Mouse (Mus musculus) colon, adult 2 months (tissue): ENCODE measurements around the gene Arhgef39. TPM values are rescaled to one million over a fixed set of nuclear protein-coding genes. Genes with fewer than 3 reads are reported as not detected.

Source experiments
- polyA plus RNA-seq: library from polyadenylated mRNA; depleted of rRNA; stranded (reverse); fragments of >200 nt; gene quantifications from 2 replicates; pipeline ENCODE4 v1.2.3, GENCODE M21; 2012; rRNA removed

The Arhgef39 gene
- 49.5 and 64.1 TPM in 2 replicates for polyA plus RNA-seq

DNA sequence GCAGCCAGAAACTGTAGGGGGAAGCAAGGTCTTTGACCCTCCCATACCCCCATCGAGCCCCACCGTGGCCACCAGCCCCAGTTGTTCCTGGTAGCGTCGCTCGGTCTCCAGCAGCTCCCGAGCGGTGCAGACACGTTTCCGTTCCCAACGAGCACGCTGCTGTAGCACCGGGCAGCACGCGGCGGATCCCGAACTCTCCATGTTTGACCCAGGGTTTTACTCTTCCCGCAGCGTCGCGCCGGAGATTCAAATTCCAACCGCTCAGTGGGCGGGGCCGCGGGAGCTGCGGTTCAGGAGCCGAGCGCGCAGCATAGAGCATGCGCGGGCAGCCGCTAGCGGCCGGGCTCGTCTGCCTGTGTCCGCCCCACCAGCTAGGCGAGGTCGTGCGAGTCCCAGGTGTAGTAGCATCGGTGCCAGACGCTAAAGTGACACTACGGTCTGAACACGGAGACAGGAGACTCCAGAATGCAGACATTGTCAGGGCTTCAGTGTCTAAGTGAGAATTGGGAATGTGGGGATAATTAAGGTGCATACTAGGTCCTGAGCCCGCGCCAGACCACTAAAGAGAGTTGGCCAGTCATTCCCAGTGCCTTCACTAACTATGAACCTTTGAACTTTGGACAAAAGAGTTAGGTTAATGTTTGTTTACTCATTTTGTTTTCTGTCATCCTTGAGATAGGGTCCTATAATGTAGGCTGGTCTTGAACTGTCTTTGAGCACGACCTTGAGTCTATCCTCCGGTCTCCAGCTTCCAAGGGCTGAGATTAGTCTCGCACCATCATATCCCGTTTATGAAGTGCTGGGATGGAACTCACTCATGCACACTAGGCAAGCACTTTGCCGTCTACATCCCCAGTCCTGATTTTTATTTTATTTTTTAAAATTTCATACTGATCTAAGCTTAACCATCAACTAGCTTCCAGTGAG is at the start of gene Arhgef39:
Gene Arhgef39 (minus strand): TSS at position 289 of the 927 bp plus-strand sequence.

DNA sequence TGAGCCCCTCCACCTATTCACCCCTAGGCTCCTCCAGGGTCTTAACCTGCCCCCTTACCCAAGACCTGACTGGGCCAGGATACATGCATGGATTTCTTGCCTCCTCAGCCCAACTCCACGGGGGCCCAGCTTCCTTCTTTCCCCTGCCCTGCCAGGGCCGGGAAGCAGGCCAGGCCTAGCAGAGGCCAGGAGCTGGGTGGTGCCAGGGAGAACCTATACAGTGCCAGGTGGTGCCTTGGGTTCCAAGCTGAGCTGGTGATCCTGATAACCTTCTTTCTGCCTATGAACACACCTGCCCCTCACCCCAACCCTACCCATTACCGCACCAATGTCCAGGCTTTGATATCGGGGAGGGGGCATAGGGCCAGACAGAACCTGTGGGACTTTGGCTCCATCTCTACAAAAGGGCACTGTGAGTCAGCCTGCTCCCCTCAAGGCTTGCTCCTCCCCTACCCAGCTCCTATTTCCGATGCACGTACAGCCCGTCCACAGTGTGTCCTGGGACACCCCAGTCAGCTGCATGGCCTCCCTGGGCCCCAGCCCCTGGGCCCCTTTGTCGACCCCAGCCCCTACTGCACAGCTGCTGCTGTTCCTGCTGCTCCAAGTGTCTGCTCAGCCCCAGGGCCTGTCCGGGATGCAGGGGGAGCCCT is 7.2 kb upstream of the Arhgef39 start, which contains the start of gene Car9:
Gene Car9 (plus strand): TSS at position 431 of the 650 bp plus-strand sequence.

DNA sequence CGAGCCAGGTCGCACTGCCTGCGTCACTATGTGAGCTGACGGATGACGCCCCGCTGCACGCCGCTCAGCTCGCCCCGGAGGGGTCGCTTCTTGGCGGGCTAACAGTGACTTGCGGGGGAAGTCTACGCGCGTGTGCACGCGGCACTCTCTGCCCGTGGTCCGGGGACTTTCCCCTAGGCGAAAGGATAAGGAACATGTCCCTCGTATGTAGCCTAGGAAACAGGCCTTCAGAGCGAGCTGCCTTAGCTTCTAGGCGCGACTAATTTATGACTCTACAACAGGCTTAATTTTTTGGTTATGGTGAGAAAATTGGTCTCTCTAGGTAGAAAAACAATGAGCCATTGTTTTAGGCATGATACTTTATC is 6.7 kb downstream of the Arhgef39 start, which contains the start of gene Ccdc107:
Gene Ccdc107 (plus strand): TSS at position 80 of the 365 bp plus-strand sequence.

DNA sequence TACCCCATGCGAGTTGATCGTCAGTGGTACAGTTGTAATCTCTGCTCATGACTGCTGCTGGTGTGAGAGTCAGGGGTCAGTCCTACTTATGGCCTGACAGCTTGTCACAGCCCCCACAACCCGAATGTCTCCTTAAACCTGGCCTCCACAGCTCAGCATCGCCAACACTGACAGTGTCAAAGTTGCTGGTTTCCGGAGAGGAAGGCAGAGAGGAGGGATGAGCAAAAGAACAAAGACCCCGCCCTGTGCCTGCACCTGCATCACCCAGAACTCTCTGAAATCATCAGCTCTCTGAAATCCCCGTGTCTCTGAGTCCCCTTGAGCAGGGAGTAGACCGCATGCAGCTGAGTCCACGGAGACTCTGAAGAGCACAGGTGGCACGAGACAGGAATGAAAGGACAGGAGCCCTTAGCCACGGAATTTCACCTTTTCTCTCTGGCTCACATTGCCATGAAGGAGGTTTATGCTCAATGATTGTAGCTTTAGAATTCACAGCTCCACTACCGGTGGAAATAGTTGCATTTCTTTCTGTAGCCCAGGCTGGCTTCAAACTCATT is 15.9 kb downstream of the Arhgef39 start, which contains the start of gene Sit1:
Gene Sit1 (minus strand): TSS at position 200 of the 557 bp plus-strand sequence.

DNA sequence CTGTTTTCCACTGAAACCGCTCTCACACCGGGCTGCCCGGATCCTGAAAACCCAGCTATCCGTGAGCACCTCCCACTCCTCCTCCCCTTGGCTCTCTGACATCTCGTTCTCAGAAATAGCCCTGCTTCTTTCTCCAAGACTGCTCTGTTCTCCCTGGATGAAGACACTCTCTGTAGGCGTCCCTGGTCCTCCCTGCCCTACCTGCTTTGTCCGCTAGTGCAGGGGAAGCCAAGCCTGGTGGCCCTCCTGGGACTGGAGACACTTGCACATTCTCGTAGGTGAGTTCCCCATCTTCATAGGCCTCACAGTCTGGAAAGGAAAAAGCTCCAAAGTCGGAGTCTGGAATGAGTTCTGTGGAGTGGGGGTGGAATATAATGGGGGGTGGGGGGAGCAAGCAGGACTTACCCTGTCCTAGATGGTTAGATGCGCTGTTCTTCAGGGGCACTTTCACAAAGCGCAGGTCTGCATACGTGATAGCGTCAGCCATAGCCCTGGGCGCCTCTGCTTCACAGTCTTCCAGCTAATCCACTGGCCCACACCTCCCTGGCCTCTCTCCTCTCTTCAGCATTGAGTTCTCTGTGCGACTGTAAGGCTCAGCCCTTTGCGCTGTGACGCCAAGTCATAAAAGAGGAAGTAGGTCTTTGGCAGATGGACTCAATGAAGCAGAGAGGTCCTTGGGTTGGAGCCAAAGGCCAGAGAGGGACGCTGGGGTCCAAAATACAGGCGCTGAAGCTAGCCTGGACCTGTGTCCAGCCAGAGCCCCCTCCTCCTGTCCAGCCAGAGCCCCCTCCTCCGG is 45.3 kb downstream of the Arhgef39 start, which contains the start of gene Cd72:
Gene Cd72 (minus strand): TSS at position 588 of the 796 bp plus-strand sequence.

Other genes starting within 250 kb of the Arhgef39 start
- gene Atp8b5, start 232.5 kb downstream of the Arhgef39 start, polyA plus RNA-seq = 0.22 and 0.28 TPM in 2 replicates
- gene Rusc2, start 117.7 kb downstream of the Arhgef39 start, polyA plus RNA-seq = 20.9 and 23.1 TPM in 2 replicates
- 0.08 TPM in 1 of 2 replicates, not detected in the other for gene Fam166b, start 70.6 kb downstream of the Arhgef39 start, polyA plus RNA-seq
- 90.2 and 100 TPM in 2 replicates for gene Tesk1, start 57.8 kb downstream of the Arhgef39 start, polyA plus RNA-seq
- gene Cd72, start 45.1 kb downstream of the Arhgef39 start, polyA plus RNA-seq = 3.6 and 6.6 TPM in 2 replicates
- 0.54 and 1.1 TPM in 2 replicates for gene Sit1, start 16.0 kb downstream of the Arhgef39 start, polyA plus RNA-seq
- gene Ccdc107, start 6.8 kb downstream of the Arhgef39 start, polyA plus RNA-seq = 347 and 577 TPM in 2 replicates
- gene Car9, start 7.3 kb upstream of the Arhgef39 start, polyA plus RNA-seq = 70.7 and 71.6 TPM in 2 replicates
- gene Tpm2, start 24.1 kb upstream of the Arhgef39 start, polyA plus RNA-seq = 199 and 235 TPM in 2 replicates
- 93.5 and 113 TPM in 2 replicates for gene Creb3, start 62.6 kb upstream of the Arhgef39 start, polyA plus RNA-seq
- gene Tln1, start 63.0 kb upstream of the Arhgef39 start, polyA plus RNA-seq = 98.4 and 102 TPM in 2 replicates
- gene Rgp1, start 79.0 kb upstream of the Arhgef39 start, polyA plus RNA-seq = 56.1 and 75.5 TPM in 2 replicates
- gene Gba2, start 79.2 kb upstream of the Arhgef39 start, polyA plus RNA-seq = 13.0 and 13.3 TPM in 2 replicates
- 0.17 TPM in 1 of 2 replicates, not detected in the other for gene Msmp, start 84.8 kb upstream of the Arhgef39 start, polyA plus RNA-seq
- 18.2 and 19.2 TPM in 2 replicates for gene Npr2, start 132.2 kb upstream of the Arhgef39 start, polyA plus RNA-seq
- gene Spag8, start 153.9 kb upstream of the Arhgef39 start, polyA plus RNA-seq = 1.1 and 1.9 TPM in 2 replicates
- 72.2 and 79.4 TPM in 2 replicates for gene Hint2, start 156.8 kb upstream of the Arhgef39 start, polyA plus RNA-seq
- gene Tmem8b, start 169.3 kb upstream of the Arhgef39 start, polyA plus RNA-seq = 9.2 and 11.0 TPM in 2 replicates
- 0.10 TPM in 1 of 2 replicates, not detected in the other for gene Fam221b, start 169.4 kb upstream of the Arhgef39 start, polyA plus RNA-seq
- gene Olfr70, start 201.1 kb upstream of the Arhgef39 start, polyA plus RNA-seq = not detected in 2 replicates
- gene Olfr71, start 210.6 kb upstream of the Arhgef39 start, polyA plus RNA-seq = not detected in 2 replicates
- gene Hrct1, start 227.5 kb upstream of the Arhgef39 start, polyA plus RNA-seq = 2.2 and 3.1 TPM in 2 replicates
- 0.89 and 1.2 TPM in 2 replicates for gene Spaar, start 230.3 kb upstream of the Arhgef39 start, polyA plus RNA-seq